Mouse (Mus musculus): ENCODE measurements around the gene Creb5.
A peak's percentile ranks its signal among the peaks of the same experiment; 100 is the strongest.

Creb5 gene

GRCm38 (mm10) chr6:53287038-53287561, at the start of gene Creb5:
TSS of gene Creb5 (plus strand) at chr6:53287270.
- peak; percentile 93 for DNase-seq (ENCODE audit: low spot score)

- no peak for DNase-seq (ENCODE audit: low spot score)
Measured at GRCm38 (mm10) chr6:53259841-53260240, 27.2 kb upstream of the Creb5 start.

GRCm38 (mm10) chr6:53262401-53262800, 24.7 kb upstream of the Creb5 start:
- no peak for DNase-seq (ENCODE audit: low spot score)

GRCm38 (mm10) chr6:53267036-53267435, 20.0 kb upstream of the Creb5 start:
- no peak for DNase-seq (ENCODE audit: low spot score)

- no peak for DNase-seq (ENCODE audit: low spot score)
Measured at GRCm38 (mm10) chr6:53267732-53268505, 19.2 kb upstream of the Creb5 start.

GRCm38 (mm10) chr6:53271216-53271615, 15.9 kb upstream of the Creb5 start:
- no peak for DNase-seq (ENCODE audit: low spot score)

- no peak for DNase-seq (ENCODE audit: low spot score)
Measured at GRCm38 (mm10) chr6:53271636-53272035, 15.4 kb upstream of the Creb5 start.

GRCm38 (mm10) chr6:53286389-53287037, 557 bp upstream of the Creb5 start:
- peak; percentile 50 for DNase-seq (ENCODE audit: low spot score)

GRCm38 (mm10) chr6:53287562-53288381, 702 bp downstream of the Creb5 start:
- DNase-seq (ENCODE audit: low spot score): peak; percentile 62

GRCm38 (mm10) chr6:53288584-53289558, 1.8 kb downstream of the Creb5 start:
- DNase-seq (ENCODE audit: low spot score): peak; percentile 47

GRCm38 (mm10) chr6:53289659-53290058, 2.6 kb downstream of the Creb5 start:
- no peak for DNase-seq (ENCODE audit: low spot score)

GRCm38 (mm10) chr6:53290215-53290990, 3.3 kb downstream of the Creb5 start:
- DNase-seq (ENCODE audit: low spot score): no peak

GRCm38 (mm10) chr6:53292931-53293330, 5.9 kb downstream of the Creb5 start:
- no peak for DNase-seq (ENCODE audit: low spot score)

GRCm38 (mm10) chr6:53297851-53298250, 10.8 kb downstream of the Creb5 start:
- DNase-seq (ENCODE audit: low spot score): no peak

- no peak for DNase-seq (ENCODE audit: low spot score)
Measured at GRCm38 (mm10) chr6:53304201-53304600, 17.1 kb downstream of the Creb5 start.

- DNase-seq (ENCODE audit: low spot score): no peak
Measured at GRCm38 (mm10) chr6:53306156-53306555, 19.1 kb downstream of the Creb5 start.

- DNase-seq (ENCODE audit: low spot score): no peak
Measured at GRCm38 (mm10) chr6:53306710-53307109, 19.6 kb downstream of the Creb5 start.

- no peak for DNase-seq (ENCODE audit: low spot score)
Measured at GRCm38 (mm10) chr6:53308684-53309083, 21.6 kb downstream of the Creb5 start.

- DNase-seq (ENCODE audit: low spot score): no peak
Measured at GRCm38 (mm10) chr6:53313604-53314003, 26.5 kb downstream of the Creb5 start.

- no peak for DNase-seq (ENCODE audit: low spot score)
Measured at GRCm38 (mm10) chr6:53314126-53314525, 27.1 kb downstream of the Creb5 start.
